Mouse (Mus musculus) cerebellum, adult 11-12 months (tissue): ENCODE measurements around the gene Tshz2.

Source experiments
- DNase-seq: peaks from one replicate; pipeline ENCODE4 v3.0.0; 2022

Gene Tshz2

GRCm38 (mm10) chr2:170062378-170062777, 429.6 kb downstream of the Tshz2 start:
- no peak for DNase-seq

GRCm38 (mm10) chr2:170069976-170070375, 437.2 kb downstream of the Tshz2 start:
- DNase-seq = no peak

- no peak for DNase-seq
Observed at GRCm38 (mm10) chr2:170070641-170071241, 437.9 kb downstream of the Tshz2 start.

- no peak for DNase-seq
Observed at GRCm38 (mm10) chr2:170076941-170077490, 444.2 kb downstream of the Tshz2 start.

GRCm38 (mm10) chr2:170078041-170078440, 445.2 kb downstream of the Tshz2 start:
- no peak for DNase-seq

- no peak for DNase-seq
Observed at GRCm38 (mm10) chr2:170078442-170079017, 445.7 kb downstream of the Tshz2 start.

GRCm38 (mm10) chr2:170091563-170092443, 459.0 kb downstream of the Tshz2 start:
- no peak for DNase-seq

- DNase-seq = no peak
Observed at GRCm38 (mm10) chr2:170094220-170094619, 461.4 kb downstream of the Tshz2 start.

GRCm38 (mm10) chr2:170094871-170095270, 462.1 kb downstream of the Tshz2 start:
- no peak for DNase-seq

- DNase-seq = peak; percentile 25
Observed at GRCm38 (mm10) chr2:170101132-170101531, 468.3 kb downstream of the Tshz2 start.

- DNase-seq = no peak
Observed at GRCm38 (mm10) chr2:170101932-170102331, 469.1 kb downstream of the Tshz2 start.

GRCm38 (mm10) chr2:170103341-170103740, 470.5 kb downstream of the Tshz2 start:
- DNase-seq = no peak

- no peak for DNase-seq
Observed at GRCm38 (mm10) chr2:170103852-170104251, 471.0 kb downstream of the Tshz2 start.

GRCm38 (mm10) chr2:170104396-170104795, 471.6 kb downstream of the Tshz2 start:
- no peak for DNase-seq

- no peak for DNase-seq
Observed at GRCm38 (mm10) chr2:170106000-170106399, 473.2 kb downstream of the Tshz2 start.

- no peak for DNase-seq
Observed at GRCm38 (mm10) chr2:170107791-170108190, 475.0 kb downstream of the Tshz2 start.

- no peak for DNase-seq
Observed at GRCm38 (mm10) chr2:170109528-170109927, 476.7 kb downstream of the Tshz2 start.

GRCm38 (mm10) chr2:170110306-170110705, 477.5 kb downstream of the Tshz2 start:
- no peak for DNase-seq

- no peak for DNase-seq
Observed at GRCm38 (mm10) chr2:170116704-170117281, 484.0 kb downstream of the Tshz2 start.

- DNase-seq = no peak
Observed at GRCm38 (mm10) chr2:170120139-170121027, 487.6 kb downstream of the Tshz2 start.
